Mouse (Mus musculus) embryo, embryonic 10.5 days (tissue): Measurements from ENCODE around the gene Lrg1.

Experiments
- DNase-seq: peaks from one replicate; pipeline ENCODE4 v3.0.0-alpha.2; 2015; ENCODE audit warnings: low spot score

The Lrg1 gene

GRCm38 (mm10) chr17:56121826-56122225 lies at the start of gene Lrg1:
Gene Lrg1 (minus strand): TSS chr17:56122001.
- no peak for DNase-seq

GRCm38 (mm10) chr17:56171456-56171855 lies 49.7 kb upstream of the Lrg1 start:
- no peak for DNase-seq

GRCm38 (mm10) chr17:56170636-56171035 lies 48.8 kb upstream of the Lrg1 start:
- DNase-seq: peak; percentile 55

GRCm38 (mm10) chr17:56169830-56170229 lies 48.0 kb upstream of the Lrg1 start:
- DNase-seq: peak; percentile 14

GRCm38 (mm10) chr17:56165671-56166070 lies 43.9 kb upstream of the Lrg1 start:
- DNase-seq: no peak

- no peak for DNase-seq
These were observed 42.7 kb upstream of the Lrg1 start for GRCm38 (mm10) chr17:56164510-56164909.

GRCm38 (mm10) chr17:56163523-56164102 lies 41.8 kb upstream of the Lrg1 start:
- DNase-seq: no peak

GRCm38 (mm10) chr17:56162231-56162774 lies 40.5 kb upstream of the Lrg1 start, which contains the start of gene Tnfaip8l1:
Gene Tnfaip8l1 (plus strand): TSS chr17:56162477.
- DNase-seq: peak; percentile 95

- DNase-seq: peak; percentile 84
These were observed 37.9 kb upstream of the Lrg1 start for GRCm38 (mm10) chr17:56159729-56160128.

- peak; percentile 69 for DNase-seq
These were observed 31.8 kb upstream of the Lrg1 start for GRCm38 (mm10) chr17:56153643-56154042.

- DNase-seq: no peak
These were observed 28.1 kb upstream of the Lrg1 start for GRCm38 (mm10) chr17:56149897-56150296.

GRCm38 (mm10) chr17:56148790-56149618 lies 27.2 kb upstream of the Lrg1 start:
- DNase-seq: no peak

GRCm38 (mm10) chr17:56148280-56148679 lies 26.5 kb upstream of the Lrg1 start:
- no peak for DNase-seq

- DNase-seq: no peak
These were observed 25.6 kb upstream of the Lrg1 start for GRCm38 (mm10) chr17:56147420-56147819.

- no peak for DNase-seq
These were observed 24.3 kb upstream of the Lrg1 start for GRCm38 (mm10) chr17:56146131-56146530.

GRCm38 (mm10) chr17:56144546-56144945 lies 22.7 kb upstream of the Lrg1 start:
- DNase-seq: no peak

GRCm38 (mm10) chr17:56141702-56142605 lies 20.2 kb upstream of the Lrg1 start:
- peak; percentile 71 for DNase-seq

- peak; percentile 74 for DNase-seq
These were observed 18.2 kb upstream of the Lrg1 start, which contains the start of gene Sema6b for GRCm38 (mm10) chr17:56139858-56140595. Gene Sema6b (minus strand): TSS chr17:56140343.

- no peak for DNase-seq
These were observed 17.6 kb upstream of the Lrg1 start for GRCm38 (mm10) chr17:56139355-56139754.

GRCm38 (mm10) chr17:56137839-56138613 lies 16.2 kb upstream of the Lrg1 start:
- DNase-seq: no peak
